In the genomic region with DNA sequence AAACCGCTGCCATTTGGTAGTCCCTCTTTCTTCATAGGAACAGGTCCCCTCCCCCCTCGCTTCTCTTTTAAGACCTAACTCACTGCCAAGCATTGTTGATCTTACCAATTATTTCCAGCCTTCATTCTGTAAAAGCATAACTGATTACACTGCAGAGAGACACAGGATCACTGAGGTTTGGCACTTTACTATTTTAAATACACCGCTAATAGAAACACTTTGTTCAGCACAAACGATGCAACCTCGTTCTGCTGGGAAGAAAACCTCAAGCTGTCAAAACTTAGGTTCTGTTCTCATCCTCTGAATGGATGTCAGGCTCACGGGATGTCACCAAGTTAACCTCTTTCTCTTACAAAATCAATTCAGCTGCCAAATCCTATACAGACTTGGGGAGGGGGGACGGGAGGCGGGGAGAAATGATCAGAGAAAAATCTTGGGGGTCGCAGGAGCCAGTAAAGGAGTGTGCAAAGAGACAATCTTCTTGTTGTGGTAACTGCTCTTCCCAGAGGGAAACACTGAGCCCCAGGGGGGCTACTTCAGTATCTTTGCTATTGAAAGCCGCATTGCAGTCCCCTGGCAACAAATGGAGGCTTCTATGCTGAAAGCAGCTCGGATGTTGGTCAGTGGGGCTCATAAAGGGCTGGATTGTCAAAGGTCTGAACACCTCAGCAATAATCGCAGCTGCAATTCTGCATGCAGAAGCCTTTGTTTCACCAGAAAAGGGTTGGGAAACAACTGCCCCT, we compare ENCODE assay signal across 8 mouse cellular contexts. TPM values are rescaled to one million over a fixed set of nuclear protein-coding genes. Genes with fewer than 3 reads are reported as not detected.
DNase-seq lines count a peak whose midpoint lies in the region; ATAC-seq and TF ChIP-seq lines count a peak whose summit lies in the region.

No protein-coding gene starts in this region.

- H3K36me3 ChIP-seq in kidney, embryonic 14.5 days (ENCODE audit: control insufficient read depth, insufficient read depth, low read length): no peaks in the 10 kb centered on the region
- H3K36me3 ChIP-seq in hindbrain, embryonic 11.5 days (ENCODE audit: control insufficient read depth, insufficient read depth, low read length): no peaks in the 10 kb centered on the region
- H3K36me3 ChIP-seq in midbrain, postnatal 0 days (ENCODE audit: insufficient read depth, low read length): no peaks in the 10 kb centered on the region

- H3K27me3 ChIP-seq in kidney, embryonic 14.5 days (ENCODE audit: control insufficient read depth, insufficient read depth, low read length): no peaks in the 10 kb centered on the region
- no peaks in the 10 kb centered on the region for H3K27me3 ChIP-seq in hindbrain, embryonic 11.5 days (ENCODE audit: control insufficient read depth, insufficient read depth, low read length)
- no peaks in the 10 kb centered on the region for H3K27me3 ChIP-seq in midbrain, postnatal 0 days (ENCODE audit: insufficient read depth, low read length)

- H3K4me3 ChIP-seq in kidney, embryonic 14.5 days (ENCODE audit: low read length): peak overlapping the region; percentile 16
- H3K4me3 ChIP-seq in cortical plate, adult 2 months (ENCODE audit: insufficient read depth, low read length): 0 out of 2 replicates have a peak overlapping the region, but pooled peaks have one; percentile 2
- H3K4me3 ChIP-seq in hindbrain, embryonic 11.5 days (ENCODE audit: low read depth, low read length): peak overlapping the region; percentile 20
- peak overlapping the region; percentile 37 for H3K4me3 ChIP-seq in midbrain, postnatal 0 days (ENCODE audit: low read depth, low read length)

- no peak overlapping the region for H3K27ac ChIP-seq in kidney, embryonic 14.5 days (ENCODE audit: low read depth, low read length)
- no peak overlapping the region for H3K27ac ChIP-seq in cortical plate, adult 2 months (ENCODE audit: insufficient read depth, low read length)
- peak overlapping the region; percentile 80 for H3K27ac ChIP-seq in hindbrain, embryonic 11.5 days (ENCODE audit: low read depth, low read length)
- H3K27ac ChIP-seq in midbrain, postnatal 0 days (ENCODE audit: low read depth, low read length): peak overlapping the region; percentile 33

- no peak for TF ChIP-seq CTCF in cortical plate, adult 2 months (IDR thresholded peaks at IDR 0.05; ENCODE audit: extremely low read depth, insufficient read depth, low read length)
- TF ChIP-seq CTCF in midbrain, postnatal 0 days (IDR thresholded peaks at IDR 0.05): no peak

- no peak for TF ChIP-seq POLR2A in cortical plate, adult 2 months (IDR thresholded peaks at IDR 0.05; ENCODE audit: extremely low read depth, insufficient read depth, low read length)

- H3K4me1 ChIP-seq in kidney, embryonic 14.5 days (ENCODE audit: control insufficient read depth, insufficient read depth, low read length): no peaks in the 10 kb centered on the region; the same call in 1 of the 2 replicates
- H3K4me1 ChIP-seq in cortical plate, adult 2 months (ENCODE audit: control insufficient read depth, insufficient read depth, low read length): no peaks in the 10 kb centered on the region
- H3K4me1 ChIP-seq in hindbrain, embryonic 11.5 days (replicated peaks; ENCODE audit: control insufficient read depth, insufficient read depth, low read length): no peaks in the 10 kb centered on the region
- no peaks in the 10 kb centered on the region for H3K4me1 ChIP-seq in midbrain, postnatal 0 days (ENCODE audit: insufficient read depth, low read length)

- H3K9ac ChIP-seq in kidney, embryonic 14.5 days (ENCODE audit: low read depth, low read length): peak overlapping the region; percentile 28; the same call in 1 of the 2 replicates
- peak overlapping the region; percentile 35; the same call in 1 of the 2 replicates for H3K9ac ChIP-seq in hindbrain, embryonic 11.5 days (ENCODE audit: low read depth, low read length)
- H3K9ac ChIP-seq in midbrain, postnatal 0 days (replicated peaks; ENCODE audit: low read length, poor library complexity, severe bottlenecking): peak overlapping the region; percentile 64

- H3K9me3 ChIP-seq in kidney, embryonic 14.5 days (ENCODE audit: control insufficient read depth, low read length): no peaks in the 10 kb centered on the region
- no peaks in the 10 kb centered on the region for H3K9me3 ChIP-seq in hindbrain, embryonic 11.5 days (ENCODE audit: control insufficient read depth, low read length)
- H3K9me3 ChIP-seq in midbrain, postnatal 0 days (ENCODE audit: low read length): no peaks in the 10 kb centered on the region

- 7% methylated on average over 12 of the region's 12 CpGs for WGBS in kidney, embryonic 14.5 days
- 5% methylated on average over 12 of the region's 12 CpGs for WGBS in hindbrain, embryonic 11.5 days
- WGBS in midbrain, postnatal 0 days: 4% methylated on average over 12 of the region's 12 CpGs

- no peak for ATAC-seq in kidney, embryonic 14.5 days (ENCODE audit: low FRiP score, low TSS enrichment)
- ATAC-seq in hindbrain, embryonic 11.5 days (ENCODE audit: low FRiP score): peak; percentile 88
- peak; percentile 58 for ATAC-seq in midbrain, postnatal 0 days (ENCODE audit: low FRiP score)

- DNase-seq in kidney, adult 8-10 months: no peak
- peak; percentile 81 for DNase-seq in hindbrain, embryonic 11.5 days (ENCODE audit: low spot score)
- DNase-seq in midbrain, postnatal 0 days (ENCODE audit: low spot score): peak; percentile 68
- no peak for DNase-seq in spleen, adult 18-20 months
- no peak for DNase-seq in urinary bladder, postnatal 10 days (ENCODE audit: low spot score)
- no peak for DNase-seq in layer of hippocampus, adult 9-10 months (ENCODE audit: low spot score)

- H3K4me2 ChIP-seq in kidney, embryonic 14.5 days (replicated peaks; ENCODE audit: low read depth, low read length): peak overlapping the region; percentile 40
- H3K4me2 ChIP-seq in hindbrain, embryonic 11.5 days (replicated peaks; ENCODE audit: low read depth, low read length): peak overlapping the region; percentile 47
- peak overlapping the region; percentile 75 for H3K4me2 ChIP-seq in midbrain, postnatal 0 days (ENCODE audit: low read depth, low read length, poor library complexity, severe bottlenecking)

RNA-seq across cellular contexts. Expression of a gene that starts 30.9 kb away (rescaled TPM):
- polyA plus RNA-seq in kidney, embryonic 14.5 days (2014; fragmentation: Nextera tagmentation; extraction: Ambion mirVana): 54.4 and 119 TPM in 2 replicates
- 209 and 257 TPM in 2 replicates for polyA plus RNA-seq in cortical plate, adult 2 months (2012; rRNA removed)
- polyA plus RNA-seq in hindbrain, embryonic 11.5 days (2014; fragmentation: Nextera tagmentation; extraction: Ambion mirVana): 139 and 148 TPM in 2 replicates
- 163 and 222 TPM in 2 replicates for total RNA-seq in midbrain, postnatal 0 days (2014; rRNA removed)
- 138 and 157 TPM in 2 replicates for polyA plus RNA-seq in midbrain, postnatal 0 days (2015; fragmentation: Nextera tagmentation; extraction: Ambion mirVana)

Comparison
In these comparisons a context has a peak if more than half of its experiments do, and no peak if none do; other contexts are left out.
1. H3K27ac ChIP-seq: peak in hindbrain, embryonic 11.5 days (single experiment) and midbrain, postnatal 0 days (single experiment); none in kidney, embryonic 14.5 days (single experiment) and cortical plate, adult 2 months (single experiment).
2. DNase-seq: peak in hindbrain, embryonic 11.5 days (single experiment) and midbrain, postnatal 0 days (single experiment); none in kidney, adult 8-10 months (0 of 2), spleen, adult 18-20 months (0 of 2), urinary bladder, postnatal 10 days (single experiment) and layer of hippocampus, adult 9-10 months (single experiment).
3. Peak in every context shown above with its lines, with median percentiles within 50 percentile points of each other: H3K4me2 ChIP-seq, H3K4me3 ChIP-seq and H3K9ac ChIP-seq.